Mouse (Mus musculus) hindbrain, embryonic 16.5 days (tissue): ENCODE data around the gene Sdr42e1. TPM values are rescaled to one million over a fixed set of nuclear protein-coding genes. Genes with fewer than 3 reads are reported as not detected.
A peak's percentile ranks its signal among the peaks of the same experiment; 100 is the strongest.

Experiments used
- ATAC-seq: fragments of 200-750 bp; cut with Nextera tagmentation; 2 replicates; pipeline ENCODE4 v1.8.0; 2017; ENCODE audit warnings: moderate TSS enrichment, moderate library complexity
- H3K27ac ChIP-seq: fragments of 300-500 bp; sonication (generic); 2 replicates; pipeline ENCODE4 v1.5.1; 2014; ENCODE audit warnings: low read depth, mild to moderate bottlenecking, control low read depth, low read length, moderate library complexity
- H3K27me3 ChIP-seq: fragments of 300-500 bp; sonication (generic); replicated peaks from 2 replicates; pipeline ENCODE4 v1.6.1; 2014; ENCODE audit warnings: low read length; ENCODE audit not compliant: control insufficient read depth, insufficient read depth
- H3K36me3 ChIP-seq: fragments of 300-500 bp; sonication (generic); 2 replicates; pipeline ENCODE4 v1.6.1; 2014; ENCODE audit warnings: mild to moderate bottlenecking, low read length, moderate library complexity, mixed read lengths; ENCODE audit not compliant: control insufficient read depth, insufficient read depth
- H3K4me1 ChIP-seq: fragments of 300-500 bp; sonication (generic); 2 replicates; pipeline ENCODE4 v1.6.1; 2014; ENCODE audit warnings: low read depth, low read length; ENCODE audit not compliant: control insufficient read depth, insufficient read depth
- H3K4me2 ChIP-seq: fragments of 300-500 bp; sonication (generic); 2 replicates; pipeline ENCODE4 v1.6.1; 2014; ENCODE audit warnings: mild to moderate bottlenecking, low read length, control low read depth, moderate library complexity
- H3K4me3 ChIP-seq: fragments of 300-500 bp; sonication (generic); 2 replicates; pipeline ENCODE4 v1.5.1; 2014; ENCODE audit warnings: mild to moderate bottlenecking, low read length, control low read depth, moderate library complexity
- H3K9ac ChIP-seq: fragments of 300-500 bp; sonication (generic); 2 replicates; pipeline ENCODE4 v1.6.1; 2014; ENCODE audit warnings: low read depth, mild to moderate bottlenecking, control low read depth, low read length, moderate library complexity
- H3K9me3 ChIP-seq: fragments of 300-500 bp; sonication (generic); 2 replicates; pipeline ENCODE4 v1.6.1; 2014; ENCODE audit warnings: mild to moderate bottlenecking, low read length, moderate library complexity; ENCODE audit not compliant: control insufficient read depth
- WGBS: fragments of 180-500 bp; shearing (Covaris S2); extraction: QIAGEN DNeasy Blood & Tissue Kit; methylation state at CpG from one replicate; pipeline ENCODE4 v1.1.7; 2014; 5-methylcytosine and 5-hydroxymethylcytosine counted together
- polyA plus RNA-seq: library from polyadenylated mRNA; unstranded; fragments of >200 nt; fragmentation: Nextera tagmentation; extraction: Ambion mirVana; gene quantifications from 2 replicates; pipeline ENCODE4 v1.2.1, GENCODE M21; 2015

Gene Sdr42e1
- polyA plus RNA-seq: 2.3 and 2.9 TPM in 2 replicates

GRCm38 (mm10) chr8:117673430-117673830, at the start of gene Sdr42e1:
TSS of gene Sdr42e1 (minus strand) at chr8:117673689.
- H3K27me3 ChIP-seq: no peaks in the 10 kb centered on the region
- H3K4me3 ChIP-seq: peak within 1 kb of the TSS; percentile 47
- H3K4me1 ChIP-seq: no peaks in the 10 kb centered on the region; the same call in 1 of the 2 replicates
- no peaks in the 10 kb centered on the region for H3K9me3 ChIP-seq
- no peaks in the 10 kb centered on the region for H3K36me3 ChIP-seq
- ATAC-seq: no peak
- H3K9ac ChIP-seq: peak within 1 kb of the TSS; percentile 67
- 15% methylated on average over 17 of the region's 17 CpGs for WGBS
- peak within 1 kb of the TSS; percentile 68 for H3K4me2 ChIP-seq
- no peak within 1 kb of the TSS for H3K27ac ChIP-seq

DNA sequence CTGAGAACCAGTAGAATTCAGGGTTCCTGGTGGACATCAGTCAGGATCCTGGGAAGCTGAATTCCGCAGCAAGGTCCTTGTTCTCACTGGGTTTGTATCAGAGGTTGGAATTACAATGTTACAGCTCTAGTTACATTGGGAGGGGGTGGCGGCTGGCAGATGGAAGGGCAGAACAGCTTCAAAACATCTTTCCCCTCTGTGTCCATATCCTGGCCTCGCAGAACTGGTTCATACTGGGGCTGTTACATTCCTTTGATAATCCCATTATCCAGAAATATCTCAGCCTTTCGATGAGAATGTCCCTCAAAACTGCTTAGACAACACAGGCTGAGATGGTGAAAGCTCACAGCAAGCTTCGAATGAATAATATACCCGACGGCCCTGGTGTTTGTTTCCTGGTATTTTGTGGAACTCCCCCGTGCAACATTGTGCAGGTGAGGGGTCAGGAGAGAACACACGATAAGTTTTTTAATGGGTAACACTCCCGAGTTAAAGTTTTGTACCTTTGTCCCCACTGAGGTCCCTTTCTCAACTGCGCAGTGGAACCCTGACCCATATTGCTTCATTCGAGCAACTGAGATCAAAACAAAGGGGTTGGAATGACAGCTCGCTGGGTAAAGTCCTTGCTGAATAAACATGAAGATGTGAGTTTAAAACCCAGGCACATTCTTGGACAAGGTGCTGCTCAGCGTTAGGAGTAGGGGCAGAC, 44.8 kb upstream of the Sdr42e1 start:
- Histone ChIP-seq H3K9me3 (no peaks in the 10 kb centered on the region), H3K9ac (no peak overlapping the region), H3K4me1 (no peaks in the 10 kb centered on the region), H3K27ac (no peak overlapping the region), H3K36me3 (no peaks in the 10 kb centered on the region), H3K4me3 (no peak overlapping the region), H3K4me2 (no peak overlapping the region), H3K27me3 (no peaks in the 10 kb centered on the region)
- 81% methylated on average over 14 of the region's 14 CpGs for WGBS
- ATAC-seq: no peak

- H3K36me3 ChIP-seq: no peaks in the 10 kb centered on the region
- no peak overlapping the region for H3K9ac ChIP-seq
- no peak overlapping the region for H3K4me3 ChIP-seq
- H3K27ac ChIP-seq: no peak overlapping the region
- WGBS: 84% methylated on average over 5 of the region's 5 CpGs
- H3K27me3 ChIP-seq: no peaks in the 10 kb centered on the region
- no peaks in the 10 kb centered on the region for H3K4me1 ChIP-seq
- ATAC-seq: no peak
- no peak overlapping the region for H3K4me2 ChIP-seq
- H3K9me3 ChIP-seq: no peaks in the 10 kb centered on the region
These were observed 42.4 kb upstream of the Sdr42e1 start for GRCm38 (mm10) chr8:117715896-117716295.

DNA sequence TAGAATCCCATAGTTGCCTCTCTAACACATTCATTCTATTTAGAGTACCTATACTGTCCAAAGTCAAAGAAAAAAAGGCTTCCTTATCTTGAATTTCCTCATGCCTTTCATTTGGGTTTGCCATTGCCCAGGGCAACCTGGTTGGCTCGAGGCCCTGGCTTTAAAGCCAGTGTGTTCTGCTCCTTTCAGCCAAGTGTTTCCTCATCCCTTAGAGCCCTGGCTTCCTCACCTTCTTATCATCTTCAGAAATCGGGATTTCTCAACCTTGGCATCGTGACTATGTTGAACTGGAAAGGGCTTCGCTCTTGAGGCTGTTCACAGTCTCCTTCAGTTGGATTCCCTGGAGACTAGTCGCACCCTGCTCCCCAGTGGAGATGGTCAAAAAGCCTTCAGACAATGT, 41.1 kb upstream of the Sdr42e1 start:
- ATAC-seq: no peak
- H3K27ac ChIP-seq: no peak overlapping the region
- 89% methylated on average over 5 of the region's 5 CpGs for WGBS
- H3K4me3 ChIP-seq: no peak overlapping the region
- H3K9ac ChIP-seq: no peak overlapping the region
- H3K36me3 ChIP-seq: no peaks in the 10 kb centered on the region
- H3K27me3 ChIP-seq: no peaks in the 10 kb centered on the region
- no peaks in the 10 kb centered on the region for H3K9me3 ChIP-seq
- H3K4me2 ChIP-seq: no peak overlapping the region
- H3K4me1 ChIP-seq: no peaks in the 10 kb centered on the region

DNA sequence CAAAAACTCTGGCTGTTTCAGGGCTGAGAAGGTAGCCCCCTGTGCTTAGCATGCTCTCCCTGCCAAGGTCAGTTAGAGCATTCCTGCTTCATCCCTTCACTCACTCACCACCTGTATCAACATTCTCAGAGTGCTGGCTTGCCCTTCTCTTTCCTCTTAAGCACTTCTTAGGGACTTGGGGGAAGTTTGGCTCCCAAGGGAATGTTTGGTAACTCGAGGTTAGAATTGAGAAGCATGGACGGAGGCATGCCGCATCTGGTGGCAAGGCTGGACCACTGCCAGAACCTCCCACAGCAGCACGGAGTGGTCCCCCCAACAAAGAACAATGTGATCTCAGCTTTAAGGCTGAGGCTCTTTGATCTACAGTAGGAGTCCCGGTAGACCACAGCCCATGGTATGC, 38.7 kb upstream of the Sdr42e1 start:
- Histone ChIP-seq H3K27me3 (no peaks in the 10 kb centered on the region), H3K4me1 (no peaks in the 10 kb centered on the region), H3K27ac (no peak overlapping the region), H3K9me3 (no peaks in the 10 kb centered on the region), H3K36me3 (no peaks in the 10 kb centered on the region), H3K9ac (no peak overlapping the region), H3K4me3 (no peak overlapping the region), H3K4me2 (no peak overlapping the region)
- no peak for ATAC-seq
- WGBS: 31% methylated on average over 5 of the region's 5 CpGs

- no peak overlapping the region for H3K4me2 ChIP-seq
- H3K27me3 ChIP-seq: no peaks in the 10 kb centered on the region
- H3K36me3 ChIP-seq: no peaks in the 10 kb centered on the region
- no peak overlapping the region for H3K9ac ChIP-seq
- H3K27ac ChIP-seq: no peak overlapping the region
- 96% methylated on average over 4 of the region's 4 CpGs for WGBS
- H3K4me3 ChIP-seq: no peak overlapping the region
- H3K9me3 ChIP-seq: no peaks in the 10 kb centered on the region
- ATAC-seq: no peak
- peaks cover 3% of the 10 kb centered on the region for H3K4me1 ChIP-seq
These were observed 32.7 kb upstream of the Sdr42e1 start for GRCm38 (mm10) chr8:117706141-117706540.

DNA sequence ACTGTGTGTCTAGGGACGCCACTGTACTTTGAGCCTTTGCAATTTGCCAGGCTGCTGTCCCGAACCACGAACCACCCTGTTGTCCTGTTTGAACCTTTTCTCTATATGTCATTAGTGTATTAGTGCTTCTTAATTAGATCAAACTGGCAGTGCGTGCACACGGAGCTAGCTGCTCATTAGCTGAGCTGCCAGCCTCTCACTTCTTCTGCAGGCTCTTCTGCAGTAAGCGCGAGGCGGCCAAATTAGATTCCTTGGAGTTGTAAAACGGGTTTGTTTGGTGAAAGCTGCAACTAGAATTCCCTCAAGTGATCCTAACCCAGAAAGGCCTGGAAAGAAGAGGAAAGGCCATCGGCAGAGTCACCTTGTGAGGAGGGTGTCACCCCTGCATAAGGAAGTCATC, 29.2 kb upstream of the Sdr42e1 start:
- no peak for ATAC-seq
- no peaks in the 10 kb centered on the region for H3K9me3 ChIP-seq
- 58% methylated on average over 10 of the region's 10 CpGs for WGBS

GRCm38 (mm10) chr8:117701859-117702258, 28.4 kb upstream of the Sdr42e1 start, which contains the start of gene Hsd17b2:
TSS of gene Hsd17b2 (plus strand) at chr8:117701904.
- Histone ChIP-seq H3K27me3 (no peaks in the 10 kb centered on the region), H3K9me3 (no peaks in the 10 kb centered on the region), H3K4me3 (no peak within 1 kb of the TSS), H3K27ac (no peak within 1 kb of the TSS), H3K9ac (no peak within 1 kb of the TSS), H3K36me3 (no peaks in the 10 kb centered on the region), H3K4me2 (no peak within 1 kb of the TSS), H3K4me1 (peaks cover 3% of the 10 kb centered on the region)
- 39% methylated on average over 13 of the region's 13 CpGs for WGBS
- ATAC-seq: no peak

More for the DNA sequence above, 29.2 kb upstream of the Sdr42e1 start:
- Histone ChIP-seq H3K27me3 (no peaks in the 10 kb centered on the region), H3K27ac (no peak overlapping the region), H3K4me3 (no peak overlapping the region), H3K36me3 (no peaks in the 10 kb centered on the region), H3K9ac (no peak overlapping the region), H3K4me1 (peaks cover 3% of the 10 kb centered on the region), H3K4me2 (no peak overlapping the region)

GRCm38 (mm10) chr8:117701246-117701645, 27.8 kb upstream of the Sdr42e1 start:
- ATAC-seq: no peak
- Histone ChIP-seq H3K27me3 (no peaks in the 10 kb centered on the region), H3K36me3 (no peaks in the 10 kb centered on the region), H3K4me3 (no peak overlapping the region), H3K4me2 (no peak overlapping the region), H3K4me1 (peaks cover 3% of the 10 kb centered on the region), H3K9me3 (no peaks in the 10 kb centered on the region), H3K27ac (no peak overlapping the region), H3K9ac (no peak overlapping the region)
- WGBS: 94% methylated on average over 8 of the region's 8 CpGs
